Mouse (Mus musculus): ENCODE data around the gene Thpo. TPM values are rescaled to one million over a fixed set of nuclear protein-coding genes. Genes with fewer than 3 reads are reported as not detected.

Thpo gene
- total RNA-seq, 2 experiments from 2014 or later, result 1.5 to 1.7 TPM

- DNase-seq (ENCODE audit: low spot score in 2 of 2), result no peak
These were observed 9.0 kb downstream of the Thpo start for GRCm38 (mm10) chr16:20725321-20725720.

GRCm38 (mm10) chr16:20724338-20724748 is 10.0 kb downstream of the Thpo start:
- DNase-seq (ENCODE audit: low spot score in 2 of 2), result peak in 1 of 2 experiments; percentile 72

- no peak for DNase-seq (ENCODE audit: low spot score in 2 of 2)
These were observed 11.1 kb downstream of the Thpo start for GRCm38 (mm10) chr16:20723247-20723646.

- DNase-seq (ENCODE audit: low spot score in 2 of 2), result no peak
These were observed 11.6 kb downstream of the Thpo start for GRCm38 (mm10) chr16:20722736-20723135.

- no peak for DNase-seq (ENCODE audit: low spot score in 2 of 2)
These were observed 12.5 kb downstream of the Thpo start for GRCm38 (mm10) chr16:20721808-20722207.

- no peak for DNase-seq (ENCODE audit: low spot score in 2 of 2)
These were observed 16.2 kb downstream of the Thpo start for GRCm38 (mm10) chr16:20717978-20718670.

GRCm38 (mm10) chr16:20717181-20717977 is 16.9 kb downstream of the Thpo start, which contains the start of the genes Polr2h and Clcn2:
TSS of gene Polr2h (plus strand) at chr16:20717665.
TSS of gene Clcn2 (minus strand) at chr16:20717746.
- peak; percentile 95 to 96 for DNase-seq (ENCODE audit: low spot score in 2 of 2)

- no peak for DNase-seq (ENCODE audit: low spot score in 2 of 2)
These were observed 17.5 kb downstream of the Thpo start for GRCm38 (mm10) chr16:20716841-20717180.

- peak; percentile 77 to 83 for DNase-seq (ENCODE audit: low spot score in 2 of 2)
These were observed 18.1 kb downstream of the Thpo start for GRCm38 (mm10) chr16:20715976-20716840.

GRCm38 (mm10) chr16:20715566-20715965 is 18.7 kb downstream of the Thpo start:
- no peak for DNase-seq (ENCODE audit: low spot score in 2 of 2)

GRCm38 (mm10) chr16:20715161-20715560 is 19.1 kb downstream of the Thpo start:
- DNase-seq (ENCODE audit: low spot score in 2 of 2), result no peak

- DNase-seq (ENCODE audit: low spot score in 2 of 2), result no peak
These were observed 19.8 kb downstream of the Thpo start for GRCm38 (mm10) chr16:20714307-20715080.

GRCm38 (mm10) chr16:20712889-20713288 is 21.4 kb downstream of the Thpo start:
- DNase-seq (ENCODE audit: low spot score in 2 of 2), result no peak

- no peak for DNase-seq (ENCODE audit: low spot score in 2 of 2)
These were observed 22.1 kb downstream of the Thpo start for GRCm38 (mm10) chr16:20712190-20712589.

- DNase-seq (ENCODE audit: low spot score in 2 of 2), result no peak
These were observed 23.5 kb downstream of the Thpo start for GRCm38 (mm10) chr16:20710810-20711209.

- no peak for DNase-seq (ENCODE audit: low spot score in 2 of 2)
These were observed 23.9 kb downstream of the Thpo start for GRCm38 (mm10) chr16:20710370-20710769.

GRCm38 (mm10) chr16:20708939-20709734 is 25.2 kb downstream of the Thpo start:
- DNase-seq (ENCODE audit: low spot score in 2 of 2), result no peak

GRCm38 (mm10) chr16:20708220-20708938 is 25.9 kb downstream of the Thpo start:
- DNase-seq (ENCODE audit: low spot score in 2 of 2), result no peak

GRCm38 (mm10) chr16:20706407-20707055 is 27.8 kb downstream of the Thpo start:
- DNase-seq (ENCODE audit: low spot score in 2 of 2), result no peak

Data from gastrocnemius, postnatal 4 days (tissue).